Mouse (Mus musculus): ENCODE measurements at regions not wholly inside any gene's neighbourhood (a gene's known extent, or its start where the extent isn't known, plus 50 kb on each side); places are given as distances from the start of the nearest gene placed in this dataset.
A peak's percentile ranks its signal among the peaks of the same experiment; 100 is the strongest.

DNA sequence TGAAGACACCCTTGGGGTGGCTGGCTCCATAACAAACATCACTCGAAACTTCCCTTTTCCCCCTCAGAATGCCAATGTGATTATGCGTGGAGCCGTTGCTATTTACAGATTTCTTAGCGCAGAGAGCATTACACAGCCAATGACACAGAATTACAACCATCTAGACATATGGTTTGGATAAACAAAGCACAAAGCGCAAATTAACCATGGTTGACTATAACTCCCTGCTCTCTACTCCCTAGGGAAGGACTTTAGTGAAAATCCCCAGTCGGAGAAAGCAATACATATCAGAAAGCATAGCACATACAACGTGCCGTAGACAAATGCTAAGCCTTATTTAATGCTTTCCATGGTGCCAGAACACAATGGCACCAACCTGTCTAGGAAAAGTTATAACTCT, 131.8 kb downstream of the Tshz3 start:
- no peak overlapping the region for H3K4me3 ChIP-seq (replicated peaks)
- no peaks in the 10 kb centered on the region for H3K36me3 ChIP-seq (replicated peaks)
- H3K4me1 ChIP-seq, result no peaks in the 10 kb centered on the region
- no peak for ATAC-seq (ENCODE audit: low FRiP score)
- no peak overlapping the region for H3K27ac ChIP-seq
- H3K4me2 ChIP-seq, result no peak overlapping the region
- no peaks in the 10 kb centered on the region for H3K9me3 ChIP-seq
- 87% methylated on average over 8 of the region's 8 CpGs for WGBS
- no peak overlapping the region for H3K9ac ChIP-seq
- no peaks in the 10 kb centered on the region for H3K27me3 ChIP-seq

DNA sequence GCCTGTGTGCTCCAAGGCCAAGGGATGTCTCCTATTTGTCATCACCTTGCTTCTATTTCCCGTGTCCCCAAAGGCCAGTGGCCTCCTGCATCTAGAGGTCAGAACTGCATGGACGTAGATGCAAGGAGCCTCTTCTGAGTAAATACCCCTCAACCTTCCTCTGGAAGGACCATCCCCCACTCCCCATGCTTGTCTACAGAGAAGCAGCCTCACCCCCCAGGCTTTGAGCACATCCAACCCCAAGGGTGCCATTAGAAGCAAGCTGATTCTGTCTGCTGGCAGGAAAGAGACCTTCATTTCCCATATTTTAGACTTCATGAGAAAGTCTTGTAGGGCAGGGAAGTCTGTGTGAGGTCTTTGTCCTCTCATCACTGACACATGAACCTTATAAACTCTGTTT, 132.2 kb downstream of the Tshz3 start:
- no peak for ATAC-seq (ENCODE audit: low FRiP score)
- Histone ChIP-seq H3K27ac (no peak overlapping the region), H3K4me3 (replicated peaks) (no peak overlapping the region), H3K9me3 (no peaks in the 10 kb centered on the region), H3K4me1 (no peaks in the 10 kb centered on the region), H3K27me3 (no peaks in the 10 kb centered on the region), H3K36me3 (replicated peaks) (no peaks in the 10 kb centered on the region), H3K9ac (no peak overlapping the region), H3K4me2 (no peak overlapping the region)
- 89% methylated on average over 2 of the region's 2 CpGs for WGBS

DNA sequence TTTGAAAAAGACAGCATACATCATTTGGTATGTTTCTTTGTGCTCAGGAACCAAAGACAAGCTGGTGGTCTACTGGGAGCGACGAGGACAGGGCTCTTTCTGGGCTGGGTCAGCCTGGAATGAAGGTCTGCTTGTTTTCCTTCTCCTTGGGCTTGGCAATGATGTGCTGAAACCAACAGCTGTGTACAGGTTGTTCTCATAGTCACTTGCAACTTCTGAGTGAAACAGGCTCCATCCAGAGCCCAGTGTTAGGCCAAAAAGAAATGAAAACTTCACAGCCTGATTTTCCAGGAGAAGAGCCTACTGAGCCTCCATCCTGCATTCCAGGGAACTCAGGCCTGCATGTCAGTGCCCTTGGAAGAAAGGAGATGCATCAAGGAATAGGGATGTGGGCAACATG, 150.4 kb downstream of the Tshz3 start:
- WGBS, result 82% methylated on average over 2 of the region's 2 CpGs
- no peak for ATAC-seq (ENCODE audit: low FRiP score)

DNA sequence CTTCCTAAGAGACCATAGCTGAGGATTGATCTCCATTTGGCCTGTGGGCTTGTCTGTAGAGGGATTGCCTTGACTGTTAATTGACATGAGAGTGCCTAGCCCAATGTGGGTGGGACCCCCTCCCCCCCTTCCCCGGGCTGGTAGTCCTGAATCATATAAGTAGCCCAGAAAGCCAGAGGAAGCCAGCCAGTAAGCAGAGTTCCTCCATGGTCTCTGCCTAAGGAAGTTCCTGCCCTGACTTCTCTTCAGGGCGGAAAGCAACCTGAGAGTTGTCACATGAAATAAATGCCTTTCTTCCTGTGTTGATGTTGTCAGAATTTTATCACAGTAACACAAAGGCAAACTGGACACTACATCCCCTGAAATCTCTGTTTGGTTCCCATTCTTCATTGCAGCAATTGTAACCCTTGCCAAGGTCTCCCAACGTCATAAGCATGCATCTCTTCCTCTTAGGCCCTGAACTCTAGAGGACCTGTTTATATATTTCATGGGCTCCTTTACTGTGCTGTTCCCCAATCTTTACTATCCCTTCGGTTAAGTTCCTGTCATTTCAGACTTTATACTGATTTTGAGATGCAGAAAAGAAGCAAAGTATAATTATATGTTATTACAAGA, 153.5 kb downstream of the Tshz3 start:
- H3K4me1 ChIP-seq, result peaks cover 9% of the 10 kb centered on the region
- WGBS, result 82% methylated on average over 4 of the region's 4 CpGs

More for the DNA sequence above, 150.4 kb downstream of the Tshz3 start:
- no peak overlapping the region for H3K4me2 ChIP-seq
- H3K4me1 ChIP-seq, result peaks cover 9% of the 10 kb centered on the region
- H3K9ac ChIP-seq, result no peak overlapping the region
- H3K27ac ChIP-seq, result no peak overlapping the region
- H3K9me3 ChIP-seq, result no peaks in the 10 kb centered on the region
- no peak overlapping the region for H3K4me3 ChIP-seq (replicated peaks)
- no peaks in the 10 kb centered on the region for H3K36me3 ChIP-seq (replicated peaks)
- no peaks in the 10 kb centered on the region for H3K27me3 ChIP-seq

DNA sequence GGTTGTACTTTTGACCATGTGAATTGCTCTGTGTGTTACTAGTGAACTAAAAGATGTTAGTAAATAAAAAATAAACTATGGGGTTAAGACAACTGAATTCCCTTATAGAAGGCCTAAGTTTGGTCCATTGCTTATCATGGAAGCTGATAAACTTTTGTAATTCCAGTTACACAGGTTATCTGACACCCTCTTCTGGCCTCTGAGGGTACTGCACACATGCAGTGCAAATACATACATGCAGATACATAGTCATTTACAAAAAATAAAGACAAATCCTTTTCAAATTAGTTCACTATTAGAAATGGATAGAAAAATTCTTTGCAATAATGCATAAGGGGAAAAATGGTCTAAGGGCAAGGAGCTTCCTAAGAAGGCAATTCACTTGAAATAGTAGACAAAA, 156.4 kb downstream of the Tshz3 start:
- Histone ChIP-seq H3K4me2 (no peak overlapping the region), H3K27ac (no peak overlapping the region)

More for the DNA sequence above, 153.5 kb downstream of the Tshz3 start:
- no peak overlapping the region for H3K9ac ChIP-seq
- no peak overlapping the region for H3K4me3 ChIP-seq (replicated peaks)
- ATAC-seq (ENCODE audit: low FRiP score), result no peak
- H3K27ac ChIP-seq, result no peak overlapping the region
- H3K9me3 ChIP-seq, result 0 out of 2 replicates have a peak, but pooled peaks cover 4% of the 10 kb centered on the region
- H3K4me2 ChIP-seq, result no peak overlapping the region
- H3K27me3 ChIP-seq, result no peaks in the 10 kb centered on the region
- H3K36me3 ChIP-seq (replicated peaks), result no peaks in the 10 kb centered on the region

GRCm38 (mm10) chr7:36859428-36859827, 161.5 kb downstream of the Tshz3 start:
- H3K36me3 ChIP-seq (replicated peaks), result no peaks in the 10 kb centered on the region
- no peak overlapping the region for H3K4me3 ChIP-seq (replicated peaks)
- H3K4me1 ChIP-seq, result no peaks in the 10 kb centered on the region
- no peak for ATAC-seq (ENCODE audit: low FRiP score)
- H3K27ac ChIP-seq, result no peak overlapping the region
- 91% methylated on average over 7 of the region's 7 CpGs for WGBS
- H3K9me3 ChIP-seq, result no peaks in the 10 kb centered on the region
- no peaks in the 10 kb centered on the region for H3K27me3 ChIP-seq
- H3K9ac ChIP-seq, result no peak overlapping the region
- H3K4me2 ChIP-seq, result no peak overlapping the region

More for the DNA sequence above, 156.4 kb downstream of the Tshz3 start:
- no peaks in the 10 kb centered on the region for H3K27me3 ChIP-seq
- no peaks in the 10 kb centered on the region for H3K36me3 ChIP-seq (replicated peaks)
- 0 out of 2 replicates have a peak, but pooled peaks cover 4% of the 10 kb centered on the region for H3K9me3 ChIP-seq
- no peak overlapping the region for H3K4me3 ChIP-seq (replicated peaks)
- ATAC-seq (ENCODE audit: low FRiP score), result no peak
- H3K9ac ChIP-seq, result no peak overlapping the region
- H3K4me1 ChIP-seq, result no peaks in the 10 kb centered on the region

DNA sequence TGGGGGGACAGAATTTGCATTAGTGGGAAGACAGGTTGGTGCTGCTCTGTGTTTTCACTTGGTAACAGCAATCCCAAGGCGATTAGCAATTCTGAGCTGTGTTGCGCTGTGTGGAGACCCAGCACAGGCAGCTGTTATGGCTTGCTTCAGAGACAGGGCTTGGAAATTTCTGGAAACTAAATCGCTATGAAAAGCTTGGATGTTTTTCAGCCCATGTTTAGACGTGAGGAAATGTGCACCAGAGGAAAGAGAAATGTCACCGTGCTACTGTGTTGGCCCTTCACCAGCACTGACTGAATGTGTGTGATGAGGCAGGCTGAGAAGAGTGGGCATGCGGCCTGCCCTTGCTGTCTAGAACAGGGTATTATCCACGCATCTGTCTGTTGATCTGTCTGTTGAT, 164.6 kb downstream of the Tshz3 start:
- Histone ChIP-seq H3K4me1 (no peaks in the 10 kb centered on the region), H3K9me3 (no peaks in the 10 kb centered on the region), H3K4me2 (no peak overlapping the region), H3K36me3 (replicated peaks) (no peaks in the 10 kb centered on the region), H3K27ac (no peak overlapping the region), H3K4me3 (replicated peaks) (no peak overlapping the region), H3K9ac (no peak overlapping the region), H3K27me3 (no peaks in the 10 kb centered on the region; the same call in 1 of the 2 replicates)
- 92% methylated on average over 7 of the region's 7 CpGs for WGBS
- no peak for ATAC-seq (ENCODE audit: low FRiP score)

DNA sequence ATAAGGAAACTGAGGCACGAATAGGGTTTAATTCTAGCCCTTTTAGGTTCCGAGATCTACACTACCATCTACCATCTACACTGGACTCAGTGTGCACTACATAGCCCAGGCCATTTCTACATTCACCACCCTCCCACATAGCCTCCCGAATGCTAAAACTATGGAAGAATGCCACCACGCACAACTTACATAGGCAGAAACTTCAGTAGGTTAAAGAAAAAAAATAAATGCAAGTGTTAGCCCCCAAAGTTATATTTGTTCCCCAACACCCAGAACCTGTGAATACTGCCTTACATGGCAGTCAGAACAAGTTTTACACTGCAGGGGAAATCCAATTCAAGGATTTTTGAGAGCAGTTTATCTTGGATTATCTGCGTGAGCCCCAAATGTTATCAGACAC, 165.8 kb downstream of the Tshz3 start:
- Histone ChIP-seq H3K9ac (no peak overlapping the region), H3K4me1 (no peaks in the 10 kb centered on the region), H3K4me3 (replicated peaks) (no peak overlapping the region), H3K9me3 (no peaks in the 10 kb centered on the region), H3K4me2 (no peak overlapping the region), H3K36me3 (replicated peaks) (no peaks in the 10 kb centered on the region), H3K27ac (no peak overlapping the region), H3K27me3 (no peaks in the 10 kb centered on the region; the same call in 1 of the 2 replicates)
- 88% methylated on average over 5 of the region's 5 CpGs for WGBS
- no peak for ATAC-seq (ENCODE audit: low FRiP score)

DNA sequence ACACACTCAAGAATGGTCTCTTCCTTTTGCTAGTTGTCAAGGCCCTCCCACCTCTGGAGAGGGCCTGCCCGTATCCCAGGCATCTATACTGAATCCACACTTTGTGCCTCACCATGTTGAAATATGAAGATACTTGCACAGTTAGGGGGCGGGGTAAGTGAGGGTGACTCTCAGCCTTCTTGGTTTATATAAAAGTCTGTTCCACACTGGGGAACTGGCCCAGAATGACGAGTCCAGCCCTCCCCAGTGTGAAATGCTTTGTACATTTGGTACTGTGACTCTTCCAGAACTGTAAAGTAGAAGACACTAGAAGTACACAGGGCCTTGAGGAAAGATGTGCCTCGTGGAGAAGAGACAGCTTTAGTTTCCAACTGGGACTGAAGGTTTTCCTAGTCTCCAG, 166.8 kb downstream of the Tshz3 start:
- H3K4me2 ChIP-seq, result no peak overlapping the region
- H3K36me3 ChIP-seq (replicated peaks), result no peaks in the 10 kb centered on the region
- no peak overlapping the region for H3K27ac ChIP-seq
- H3K4me1 ChIP-seq, result no peaks in the 10 kb centered on the region
- H3K4me3 ChIP-seq (replicated peaks), result no peak overlapping the region
- H3K9ac ChIP-seq, result no peak overlapping the region
- ATAC-seq (ENCODE audit: low FRiP score), result no peak
- H3K9me3 ChIP-seq, result no peaks in the 10 kb centered on the region
- WGBS, result 78% methylated on average over 4 of the region's 4 CpGs
- no peaks in the 10 kb centered on the region; the same call in 1 of the 2 replicates for H3K27me3 ChIP-seq

GRCm38 (mm10) chr7:36866602-36867001, 168.7 kb downstream of the Tshz3 start:
- 85% methylated on average over 12 of the region's 12 CpGs for WGBS
- Histone ChIP-seq H3K4me2 (no peak overlapping the region), H3K4me1 (no peaks in the 10 kb centered on the region), H3K36me3 (replicated peaks) (no peaks in the 10 kb centered on the region), H3K9me3 (no peaks in the 10 kb centered on the region), H3K4me3 (replicated peaks) (no peak overlapping the region), H3K27ac (no peak overlapping the region), H3K9ac (no peak overlapping the region), H3K27me3 (no peaks in the 10 kb centered on the region; the same call in 1 of the 2 replicates)
- ATAC-seq (ENCODE audit: low FRiP score), result no peak

DNA sequence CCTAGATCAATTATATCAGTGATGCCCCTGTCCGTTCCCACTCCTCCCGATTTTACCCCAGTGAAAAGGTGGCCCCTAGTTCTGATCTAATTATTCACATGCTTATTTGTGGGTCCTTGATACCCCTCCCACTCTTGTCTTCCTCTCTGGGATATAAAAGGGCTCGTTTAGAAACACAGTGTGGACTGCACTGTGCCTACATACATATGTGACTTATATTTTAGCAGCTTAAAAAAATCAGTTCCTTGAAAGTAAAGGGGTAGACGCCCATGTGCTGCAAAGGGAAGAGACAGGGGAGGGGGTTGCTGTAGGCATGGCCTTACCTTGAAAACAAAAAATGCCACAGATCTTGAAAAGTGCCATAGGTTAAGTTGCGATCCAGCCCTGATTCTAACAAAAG, 176.1 kb downstream of the Tshz3 start:
- H3K9me3 ChIP-seq, result no peaks in the 10 kb centered on the region
- no peak overlapping the region for H3K27ac ChIP-seq
- H3K4me3 ChIP-seq (replicated peaks), result no peak overlapping the region
- no peak overlapping the region for H3K4me2 ChIP-seq
- H3K9ac ChIP-seq, result no peak overlapping the region
- H3K36me3 ChIP-seq (replicated peaks), result no peaks in the 10 kb centered on the region
- no peak for ATAC-seq (ENCODE audit: low FRiP score)
- no peaks in the 10 kb centered on the region; the same call in 1 of the 2 replicates for H3K4me1 ChIP-seq
- H3K27me3 ChIP-seq, result no peaks in the 10 kb centered on the region
- WGBS, result 67% methylated on average over 5 of the region's 5 CpGs

GRCm38 (mm10) chr7:36877686-36878085, 179.8 kb downstream of the Tshz3 start:
- WGBS, result 6% methylated on average over 7 of the region's 7 CpGs
- H3K27me3 ChIP-seq, result no peaks in the 10 kb centered on the region

GRCm38 (mm10) chr7:36892776-36893500, 195.0 kb downstream of the Tshz3 start:
- Histone ChIP-seq H3K9me3 (no peaks in the 10 kb centered on the region), H3K4me3 (replicated peaks) (no peak overlapping the region), H3K4me2 (no peak overlapping the region), H3K4me1 (peaks cover 10% of the 10 kb centered on the region), H3K9ac (no peak overlapping the region), H3K27me3 (no peaks in the 10 kb centered on the region), H3K36me3 (replicated peaks) (no peaks in the 10 kb centered on the region), H3K27ac (no peak overlapping the region)
- 57% methylated on average over 18 of the region's 18 CpGs for WGBS
- ATAC-seq (ENCODE audit: low FRiP score), result 0 out of 2 replicates have a peak, but pooled peaks have one; percentile 47

More at GRCm38 (mm10) chr7:36877686-36878085, 179.8 kb downstream of the Tshz3 start:
- Histone ChIP-seq H3K4me2 (no peak overlapping the region), H3K9me3 (no peaks in the 10 kb centered on the region), H3K4me1 (no peaks in the 10 kb centered on the region; the same call in 1 of the 2 replicates), H3K9ac (no peak overlapping the region), H3K36me3 (replicated peaks) (no peaks in the 10 kb centered on the region), H3K27ac (no peak overlapping the region), H3K4me3 (replicated peaks) (no peak overlapping the region)
- no peak for ATAC-seq (ENCODE audit: low FRiP score)

Measured in forebrain, embryonic 12.5 days (tissue).